Mouse (Mus musculus) C2C12 (cell line): Measurements from ENCODE around the gene Kdm4b. TPM values are rescaled to one million over a fixed set of nuclear protein-coding genes. Genes with fewer than 3 reads are reported as not detected.

Experiments
- H3K27me3 ChIP-seq: one replicate; pipeline ENCODE4 v1.6.1; 2011; ENCODE audit not compliant: control insufficient read depth, insufficient read depth, insufficient read length
- H3K36me3 ChIP-seq: one replicate; pipeline ENCODE4 v1.6.1; 2011; ENCODE audit not compliant: control insufficient read depth, insufficient read depth
- H3K4me3 ChIP-seq: one replicate; pipeline ENCODE4 v1.5.1; 2011; ENCODE audit warnings: mild to moderate bottlenecking, control low read depth; ENCODE audit not compliant: poor library complexity, insufficient read depth, severe bottlenecking
- H3K79me2 ChIP-seq: one replicate; pipeline ENCODE4 v1.6.1; 2011; ENCODE audit not compliant: control insufficient read depth, insufficient read depth
- H3K79me3 ChIP-seq: one replicate; pipeline ENCODE4 v1.6.1; 2011; ENCODE audit warnings: low read depth, control low read depth
- H3ac ChIP-seq: one replicate; pipeline ENCODE3; 2011; ENCODE audit warnings: low read depth; ENCODE audit not compliant: control insufficient read depth, insufficient read length
- CEBPB ChIP-seq: IDR thresholded peaks from one replicate; pipeline ENCODE4 v1.6.1; 2011; ENCODE audit warnings: low read depth, mild to moderate bottlenecking, control low read depth, moderate library complexity
- CTCF ChIP-seq: IDR thresholded peaks from one replicate; pipeline ENCODE4 v1.5.1; 2011; ENCODE audit not compliant: control insufficient read depth, insufficient read depth, insufficient read length
- FOSL1 ChIP-seq: IDR thresholded peaks from one replicate; pipeline ENCODE4 v1.8.0; 2011; ENCODE audit warnings: mild to moderate bottlenecking, low read length; ENCODE audit not compliant: poor library complexity, insufficient read depth, severe bottlenecking
- MAX ChIP-seq: IDR thresholded peaks from one replicate; pipeline ENCODE4 v1.6.1; 2011; ENCODE audit warnings: mild to moderate bottlenecking, control low read depth
- MYOD1 ChIP-seq: IDR thresholded peaks from one replicate; pipeline ENCODE4 v1.6.1; 2011; ENCODE audit warnings: low read depth; ENCODE audit not compliant: control insufficient read depth, insufficient read length
- MYOG ChIP-seq: IDR thresholded peaks from one replicate; pipeline ENCODE4 v1.6.1; 2011; ENCODE audit not compliant: control insufficient read depth, insufficient read length; ENCODE audit errors: extremely low read depth
- USF1 ChIP-seq: IDR thresholded peaks from one replicate; pipeline ENCODE4 v1.6.1; 2011; ENCODE audit warnings: low read depth, mild to moderate bottlenecking, control low read depth, moderate library complexity
- polyA plus RNA-seq: library from polyadenylated mRNA; unstranded; fragments of >200 nt; fragmentation: generic; extraction: Trizol; gene quantifications from one replicate; pipeline ENCODE4 v1.2.1, GENCODE M21; 2012; ENCODE audit warnings: missing spikeins

The Kdm4b gene
- polyA plus RNA-seq, 1 experiment: 10.1 TPM

DNA sequence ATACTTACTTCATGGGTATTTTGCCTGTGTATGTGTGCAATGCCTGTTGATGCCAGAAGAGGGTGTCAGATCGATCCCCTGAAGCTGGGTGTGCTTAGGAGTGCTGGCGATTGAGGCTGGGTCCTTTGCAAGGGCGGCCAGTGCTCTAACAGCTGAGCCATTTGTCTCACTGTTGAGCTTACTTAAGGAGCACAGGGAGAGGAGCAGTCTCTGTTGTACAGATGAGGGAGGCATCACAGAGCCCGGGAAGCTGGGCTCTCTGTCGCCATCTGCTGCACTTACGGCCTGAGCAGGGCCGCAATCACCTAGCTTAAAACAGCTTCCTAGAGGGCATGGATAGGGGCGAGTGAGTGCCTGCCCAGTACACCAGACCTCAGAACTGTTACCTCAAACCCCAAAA, 7.1 kb downstream of the Kdm4b start:
- H3K27me3 ChIP-seq: no peaks in the 10 kb centered on the region

DNA sequence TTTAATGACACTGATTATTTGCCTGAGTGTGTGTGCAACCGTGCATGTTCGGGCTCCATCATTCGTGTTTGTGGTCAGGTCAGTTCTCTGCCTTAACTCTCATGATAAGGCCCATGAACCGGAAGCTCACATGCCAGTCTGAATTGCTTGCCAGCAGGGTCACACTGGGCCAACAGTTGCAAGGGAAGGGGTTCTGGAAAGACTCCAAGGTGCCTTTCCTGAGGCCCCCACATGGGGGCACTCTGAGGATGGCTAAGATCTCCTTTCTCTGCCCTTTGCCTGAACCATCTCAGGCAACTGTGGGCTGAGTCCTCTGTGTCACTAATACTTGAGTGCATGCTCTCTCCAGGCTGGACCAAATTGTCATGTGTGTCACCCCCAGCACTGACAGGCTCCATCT, 11.3 kb downstream of the Kdm4b start:
- H3K27me3 ChIP-seq: no peaks in the 10 kb centered on the region
- H3K79me2 ChIP-seq: peaks cover 9% of the 10 kb centered on the region
- no peak overlapping the region for H3ac ChIP-seq
- TF ChIP-seq CEBPB: no peak
- TF ChIP-seq MYOG: no peak
- no peak for TF ChIP-seq USF1
- peak; percentile 30 for TF ChIP-seq CTCF
- TF ChIP-seq MAX: no peak
- no peak for TF ChIP-seq MYOD1
- H3K79me3 ChIP-seq: no peaks in the 10 kb centered on the region
- no peak overlapping the region for H3K4me3 ChIP-seq
- H3K36me3 ChIP-seq: no peaks in the 10 kb centered on the region

More for the DNA sequence above, 7.1 kb downstream of the Kdm4b start:
- Histone ChIP-seq H3K79me3 (peaks cover 2% of the 10 kb centered on the region), H3ac (no peak overlapping the region), H3K36me3 (no peaks in the 10 kb centered on the region), H3K4me3 (no peak overlapping the region), H3K79me2 (peaks cover 30% of the 10 kb centered on the region)
- no peak for TF ChIP-seq USF1
- no peak for TF ChIP-seq CEBPB

DNA sequence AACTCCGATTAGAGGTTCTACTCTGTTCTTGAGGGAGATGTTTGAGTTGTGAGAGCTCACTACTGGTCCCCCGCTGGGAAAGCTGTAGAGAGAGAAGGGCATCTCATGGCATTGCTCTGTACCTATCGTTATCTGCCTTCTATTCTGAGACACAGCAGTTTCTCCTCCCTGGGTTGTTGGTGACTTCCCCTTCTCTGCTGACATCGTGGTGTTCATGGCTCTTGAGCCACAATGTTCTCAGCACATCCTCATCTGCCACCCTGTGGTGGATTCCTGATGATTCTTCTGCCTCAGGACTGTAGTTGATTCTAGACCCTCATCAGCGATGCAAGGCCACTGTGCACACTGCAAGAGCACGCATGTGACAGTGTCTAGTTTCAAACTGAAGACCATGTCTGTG, 11.9 kb downstream of the Kdm4b start:
- no peak overlapping the region for H3K4me3 ChIP-seq
- no peaks in the 10 kb centered on the region for H3K36me3 ChIP-seq
- H3K27me3 ChIP-seq: no peaks in the 10 kb centered on the region
- H3ac ChIP-seq: no peak overlapping the region
- H3K79me2 ChIP-seq: peaks cover 3% of the 10 kb centered on the region
- TF ChIP-seq FOSL1: no peak
- no peak for TF ChIP-seq MYOG
- TF ChIP-seq CTCF: no peak
- no peak for TF ChIP-seq CEBPB
- TF ChIP-seq MYOD1: no peak
- TF ChIP-seq MAX: no peak
- no peak for TF ChIP-seq USF1
- H3K79me3 ChIP-seq: no peaks in the 10 kb centered on the region

DNA sequence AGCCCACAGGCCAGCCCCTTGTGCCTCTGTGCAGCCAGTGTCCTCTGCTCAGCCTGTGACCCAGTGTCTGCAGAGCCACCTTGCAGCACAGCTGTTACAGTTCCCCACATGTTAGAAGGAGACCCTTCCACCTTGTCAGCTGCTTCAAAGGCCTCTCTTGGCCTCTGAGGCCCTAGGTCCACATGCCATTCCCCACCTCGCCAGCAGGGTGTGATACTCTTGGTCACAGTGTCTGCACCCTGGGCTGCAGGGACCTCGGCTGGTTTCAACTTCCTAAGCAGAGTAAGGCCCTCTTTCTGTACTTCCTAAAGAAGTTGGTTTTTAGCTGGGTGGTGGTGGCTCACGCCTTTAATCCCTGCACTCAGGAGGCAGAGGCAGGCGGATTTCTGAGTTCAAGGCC, 13.0 kb downstream of the Kdm4b start:
- Histone ChIP-seq H3K4me3 (no peak overlapping the region), H3K27me3 (no peaks in the 10 kb centered on the region), H3K79me2 (no peaks in the 10 kb centered on the region), H3ac (no peak overlapping the region), H3K36me3 (no peaks in the 10 kb centered on the region), H3K79me3 (no peaks in the 10 kb centered on the region)
- TF ChIP-seq USF1 (no peak), CTCF (peak; percentile 2), MYOG (no peak), MAX (no peak), CEBPB (no peak), MYOD1 (no peak), FOSL1 (no peak)

DNA sequence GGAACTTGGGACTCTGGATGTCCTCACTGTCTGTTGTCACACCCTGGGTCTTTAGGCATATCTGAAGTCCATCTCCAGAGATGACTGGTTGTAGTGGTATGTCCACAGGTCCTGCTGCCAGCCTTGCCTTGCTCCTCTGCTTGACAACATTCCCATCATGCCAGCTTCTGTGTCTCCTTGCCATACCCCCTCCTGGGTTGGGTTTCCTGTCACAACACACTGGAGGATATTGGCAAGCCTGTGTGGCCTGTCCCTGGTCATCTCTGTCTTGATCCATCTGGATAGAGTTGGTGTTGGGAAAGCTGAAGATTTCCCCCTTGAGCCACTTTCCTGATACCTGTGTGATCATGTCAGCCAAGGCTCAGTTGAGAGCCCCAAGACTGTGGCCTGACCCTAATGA, 14.9 kb downstream of the Kdm4b start:
- Histone ChIP-seq H3K27me3 (no peaks in the 10 kb centered on the region), H3K36me3 (no peaks in the 10 kb centered on the region), H3K79me3 (no peaks in the 10 kb centered on the region), H3ac (no peak overlapping the region), H3K79me2 (no peaks in the 10 kb centered on the region), H3K4me3 (no peak overlapping the region)
- TF ChIP-seq CTCF: no peak

DNA sequence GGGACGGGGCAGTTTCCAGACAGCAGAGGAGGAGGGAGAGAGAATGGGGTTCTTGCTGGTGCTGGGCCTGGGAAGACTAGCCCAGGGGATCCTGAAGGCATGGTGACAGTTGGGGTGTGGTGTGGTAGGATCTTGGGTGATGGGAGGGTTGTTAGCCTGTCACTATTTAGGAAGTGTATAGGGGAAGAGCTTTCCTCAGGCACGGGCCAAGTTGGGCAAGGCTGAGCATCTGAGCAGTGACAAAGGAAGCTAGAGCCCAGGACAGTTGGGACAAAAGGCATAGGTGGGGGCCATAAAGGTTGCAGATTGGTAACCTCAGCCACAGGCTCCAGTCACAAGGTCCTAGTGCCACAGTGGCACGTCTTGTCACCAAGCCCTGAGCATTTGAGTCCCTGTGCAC, 17.6 kb downstream of the Kdm4b start:
- TF ChIP-seq CEBPB: no peak
- no peak for TF ChIP-seq MAX
- TF ChIP-seq MYOG: no peak
- no peak for TF ChIP-seq CTCF
- TF ChIP-seq USF1: no peak
- Histone ChIP-seq H3K79me3 (no peaks in the 10 kb centered on the region), H3K4me3 (no peak overlapping the region), H3K79me2 (no peaks in the 10 kb centered on the region), H3K27me3 (no peaks in the 10 kb centered on the region), H3ac (no peak overlapping the region), H3K36me3 (no peaks in the 10 kb centered on the region)

DNA sequence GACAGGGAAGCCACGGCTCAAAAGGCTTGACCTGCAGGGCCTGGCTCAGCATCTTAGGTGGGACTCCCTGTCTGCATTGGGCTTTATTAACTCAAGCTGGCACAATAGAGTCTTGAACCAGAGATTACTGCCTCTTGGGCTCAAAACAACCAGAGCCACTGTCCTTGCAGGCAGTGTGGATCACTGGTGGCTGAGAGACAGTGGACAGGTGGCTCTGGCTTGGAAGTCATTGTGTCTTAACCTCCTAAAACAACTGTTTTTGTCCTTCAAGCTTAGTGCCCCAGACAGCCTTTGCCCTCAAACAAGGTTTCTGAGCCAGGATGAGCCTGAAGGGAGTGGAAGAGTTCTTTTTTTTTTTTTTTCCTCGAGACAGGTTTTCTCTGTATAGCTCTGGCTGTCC, 19.5 kb downstream of the Kdm4b start:
- Histone ChIP-seq H3K27me3 (no peaks in the 10 kb centered on the region), H3K4me3 (no peak overlapping the region), H3K36me3 (no peaks in the 10 kb centered on the region), H3K79me3 (no peaks in the 10 kb centered on the region), H3K79me2 (no peaks in the 10 kb centered on the region), H3ac (no peak overlapping the region)
- TF ChIP-seq USF1 (no peak), MYOG (no peak), CTCF (no peak), MYOD1 (no peak), FOSL1 (no peak), MAX (no peak), CEBPB (no peak)
